Mouse (Mus musculus) liver, embryonic 14.5 days (tissue): Measurements from ENCODE around the gene Atp13a2.

Experiments used
- CTCF ChIP-seq: IDR thresholded peaks from 2 replicates; pipeline ENCODE4 v1.5.1; 2016; ENCODE audit warnings: antibody characterized with exemption, low read depth, control low read depth
- EP300 ChIP-seq: IDR thresholded peaks from 2 replicates; pipeline ENCODE4 v1.6.1; 2016; ENCODE audit warnings: antibody characterized with exemption, low read depth

- TF ChIP-seq CTCF (no peak), EP300 (no peak)
Measured at GRCm38 (mm10) chr4:141053138-141053537, 66.5 kb downstream of the Atp13a2 start.
